Comparison of ENCODE assay signal across 8 mouse cellular contexts in the genomic region with DNA sequence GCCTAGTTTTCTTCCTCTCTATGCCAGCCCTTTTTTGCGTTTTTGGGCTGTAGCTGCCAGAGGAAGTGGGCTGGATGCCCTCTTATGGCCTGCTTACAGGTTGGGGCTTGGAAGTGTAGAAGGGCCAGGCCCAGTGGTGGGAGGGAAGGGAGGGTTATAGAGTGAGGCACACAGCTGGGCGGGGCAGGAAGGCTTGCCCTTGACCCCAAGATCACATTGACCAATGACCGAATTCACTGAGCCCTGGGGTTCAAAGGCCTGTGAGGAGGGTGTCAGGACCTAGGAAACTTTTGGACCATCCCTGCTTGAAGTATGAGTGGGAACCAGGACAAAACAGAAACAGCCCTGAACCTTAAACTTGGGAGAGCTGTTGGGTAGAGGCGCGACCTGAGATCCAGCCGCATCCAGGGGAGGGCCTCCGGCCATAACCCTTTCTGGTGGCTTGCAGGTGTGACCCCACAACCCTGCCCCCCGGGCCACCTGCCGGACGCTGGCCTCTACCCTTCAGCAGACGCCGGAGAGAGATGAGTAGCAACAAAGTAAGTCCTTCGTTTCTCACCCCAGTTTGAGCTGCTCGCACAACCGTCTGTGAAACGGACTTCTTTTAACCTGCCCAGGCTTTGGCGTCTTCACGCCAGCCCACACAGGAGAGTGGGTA. TPM values are rescaled to one million over a fixed set of nuclear protein-coding genes. Genes with fewer than 3 reads are reported as not detected.
DNase-seq lines count a peak whose midpoint lies in the region; ATAC-seq and TF ChIP-seq lines count a peak whose summit lies in the region.

No protein-coding gene starts in this region.

- ATAC-seq in forebrain, embryonic 15.5 days (replicated peaks): no peak

- peaks cover 15% of the 10 kb centered on the region for H3K36me3 ChIP-seq in E14TG2a.4 (ENCODE audit: insufficient read depth, low read length)
- no peaks in the 10 kb centered on the region for H3K36me3 ChIP-seq in forebrain, embryonic 15.5 days
- peaks cover 3% of the 10 kb centered on the region; the same call in 1 of the 2 replicates for H3K36me3 ChIP-seq in macrophage (ENCODE audit: inconsistent target)

- no peak for TF ChIP-seq CTCF in gastrocnemius, adult 2 months (IDR thresholded peaks at IDR 0.05)
- no peak for TF ChIP-seq CTCF in E14TG2a.4 (conservative IDR thresholded peaks at IDR 0.05; ENCODE audit: low read length)

- H3K9ac ChIP-seq in forebrain, embryonic 15.5 days (replicated peaks): no peak overlapping the region

- no peak for DNase-seq in gastrocnemius, adult 2 months
- no peak for DNase-seq in gastrocnemius, adult 8-10 months (ENCODE audit: low spot score in 2 of 2)
- DNase-seq in layer of hippocampus, adult 9-10 months (ENCODE audit: low spot score): no peak
- no peak for DNase-seq in cerebellum, postnatal 36 days
- no peak for DNase-seq in lung, postnatal 4 days

- peak overlapping the region; percentile 93 for H3K4me2 ChIP-seq in forebrain, embryonic 15.5 days (replicated peaks)

- intact Hi-C loops in gastrocnemius, adult 2 months (cut with DNase I): loop anchor here (5.0 kb wide), 1 partner anchor 37 kb away; a partner anchor contains a TSS

- no peaks in the 10 kb centered on the region for H3K27me3 ChIP-seq in E14TG2a.4 (ENCODE audit: insufficient read depth, low read length)
- no peaks in the 10 kb centered on the region for H3K27me3 ChIP-seq in forebrain, embryonic 15.5 days

- H3K27ac ChIP-seq in gastrocnemius, adult 2 months: peak overlapping the region; percentile 97
- H3K27ac ChIP-seq in forebrain, embryonic 15.5 days (replicated peaks): no peak overlapping the region
- peak overlapping the region; percentile 88 for H3K27ac ChIP-seq in macrophage

- H3K4me1 ChIP-seq in E14TG2a.4 (replicated peaks; ENCODE audit: low read depth, low read length): peaks cover 78% of the 10 kb centered on the region
- peaks cover 27% of the 10 kb centered on the region for H3K4me1 ChIP-seq in forebrain, embryonic 15.5 days

- H3K79me2 ChIP-seq in macrophage (ENCODE audit: inconsistent target): peaks cover 18% of the 10 kb centered on the region; the same call in 1 of the 2 replicates

- no peaks in the 10 kb centered on the region for H3K9me3 ChIP-seq in E14TG2a.4 (ENCODE audit: low read length)
- no peaks in the 10 kb centered on the region for H3K9me3 ChIP-seq in forebrain, embryonic 15.5 days

- H3K4me3 ChIP-seq in gastrocnemius, adult 2 months: peak overlapping the region; percentile 97
- H3K4me3 ChIP-seq in E14TG2a.4 (replicated peaks; ENCODE audit: low read length) (peak overlapping the region; percentile 97), macrophage (ENCODE audit: inconsistent target) (peak overlapping the region; percentile 64)
- H3K4me3 ChIP-seq in forebrain, embryonic 15.5 days: peak overlapping the region; percentile 82

- WGBS in forebrain, embryonic 15.5 days: 50% methylated on average over 18 of the region's 18 CpGs
- WGBS in macrophage (ENCODE audit: missing documents): 57% methylated on average over 18 of the region's 18 CpGs

RNA-seq across cellular contexts. Expression of a gene that starts 9.4 kb away (rescaled TPM):
- 10 to 100 TPM; 46.8 to 56.5 TPM for total RNA-seq in gastrocnemius, adult 2 months (2021)
- 10 to 100 TPM; 48.6 to 61.3 (median 54.9) TPM for total RNA-seq in gastrocnemius, adult 8-10 months (2022)
- 16.6 and 19.3 TPM in 2 replicates for polyA plus RNA-seq in forebrain, embryonic 15.5 days (2015; fragmentation: Nextera tagmentation; extraction: Ambion mirVana)
- 10 to 100 TPM; 19.3 to 65.4 (median 36.2) TPM for total RNA-seq in macrophage (2018; cell fraction: chromatin; rRNA removed)
- 10 to 100 TPM; 15.8 to 50.9 (median 27.0) TPM for total RNA-seq in macrophage (2018; cell fraction: cytosol; rRNA removed)
- 10 to 100 TPM; 19.1 to 76.3 (median 41.4) TPM for total RNA-seq in macrophage (2018; cell fraction: nucleus; rRNA removed)
- polyA plus RNA-seq in macrophage (2018): 24.8 to 53.9 TPM (median 25.2 TPM) in 3 replicates

RNA-seq across cellular contexts. Expression of a gene that starts 12.7 kb away (rescaled TPM):
- total RNA-seq in gastrocnemius, adult 2 months (2021): 1,000 to 10,000 TPM; 1,555 to 1,869 TPM
- total RNA-seq in gastrocnemius, adult 8-10 months (2022): 1,000 to 10,000 TPM; 1,455 to 1,877 (median 1,746) TPM
- polyA plus RNA-seq in forebrain, embryonic 15.5 days (2015; fragmentation: Nextera tagmentation; extraction: Ambion mirVana): 74.1 and 79.6 TPM in 2 replicates
- total RNA-seq in macrophage (2018; cell fraction: chromatin; rRNA removed): 1 to 10 TPM in 9 of 26 experiments, under 1 TPM in 4, not detected in 13; 0.41 to 7.1 (median 1.8) TPM
- total RNA-seq in macrophage (2018; cell fraction: cytosol; rRNA removed): 1 to 10 TPM; 1.8 to 6.2 (median 4.2) TPM
- 1 to 10 TPM in 20 of 26 experiments, under 1 TPM in 6; 0.52 to 5.3 (median 1.8) TPM for total RNA-seq in macrophage (2018; cell fraction: nucleus; rRNA removed)
- 3.0 to 4.2 TPM (median 3.3 TPM) in 3 replicates for polyA plus RNA-seq in macrophage (2018)

RNA-seq across cellular contexts. Expression of a gene that starts 22.0 kb away (rescaled TPM):
- 10 to 100 TPM in 1 of 2 experiments, 1 to 10 TPM in 1; 8.7 to 21.6 TPM for total RNA-seq in gastrocnemius, adult 2 months (2021)
- total RNA-seq in gastrocnemius, adult 8-10 months (2022): 10 to 100 TPM; 11.4 to 15.5 (median 13.8) TPM
- polyA plus RNA-seq in forebrain, embryonic 15.5 days (2015; fragmentation: Nextera tagmentation; extraction: Ambion mirVana): 25.9 and 26.4 TPM in 2 replicates
- 100 to 1,000 TPM in 2 of 26 experiments, 10 to 100 TPM in 24; 17.3 to 114 (median 35.7) TPM for total RNA-seq in macrophage (2018; cell fraction: chromatin; rRNA removed)
- 10 to 100 TPM; 19.7 to 54.7 (median 39.3) TPM for total RNA-seq in macrophage (2018; cell fraction: cytosol; rRNA removed)
- 100 to 1,000 TPM in 2 of 26 experiments, 10 to 100 TPM in 24; 25.3 to 122 (median 46.9) TPM for total RNA-seq in macrophage (2018; cell fraction: nucleus; rRNA removed)
- 30.1 to 43.5 TPM (median 34.6 TPM) in 3 replicates for polyA plus RNA-seq in macrophage (2018)

RNA-seq across cellular contexts. Expression of a gene that starts 33.4 kb away (rescaled TPM):
- total RNA-seq in gastrocnemius, adult 2 months (2021): not detected
- not detected for total RNA-seq in gastrocnemius, adult 8-10 months (2022)
- polyA plus RNA-seq in forebrain, embryonic 15.5 days (2015; fragmentation: Nextera tagmentation; extraction: Ambion mirVana): 0.23 and 0.24 TPM in 2 replicates
- total RNA-seq in macrophage (2018; cell fraction: chromatin; rRNA removed): under 1 TPM in 2 of 26 experiments, not detected in 24; 0.56 to 0.57 TPM
- total RNA-seq in macrophage (2018; cell fraction: cytosol; rRNA removed): under 1 TPM in 1 of 26 experiments, not detected in 25; 0.09 TPM
- total RNA-seq in macrophage (2018; cell fraction: nucleus; rRNA removed): not detected
- not detected in 3 replicates for polyA plus RNA-seq in macrophage (2018)

RNA-seq across cellular contexts. Expression of a gene that starts 34.3 kb away (rescaled TPM):
- total RNA-seq in gastrocnemius, adult 2 months (2021): not detected
- total RNA-seq in gastrocnemius, adult 8-10 months (2022): not detected
- polyA plus RNA-seq in forebrain, embryonic 15.5 days (2015; fragmentation: Nextera tagmentation; extraction: Ambion mirVana): 3.5 and 4.2 TPM in 2 replicates
- total RNA-seq in macrophage (2018; cell fraction: chromatin; rRNA removed): 1 to 10 TPM in 14 of 26 experiments, under 1 TPM in 1, not detected in 11; 0.74 to 5.6 (median 1.8) TPM
- not detected for total RNA-seq in macrophage (2018; cell fraction: cytosol; rRNA removed)
- 1 to 10 TPM in 8 of 26 experiments, not detected in 18; 1.5 to 3.1 (median 1.9) TPM for total RNA-seq in macrophage (2018; cell fraction: nucleus; rRNA removed)
- polyA plus RNA-seq in macrophage (2018): not detected in 3 replicates
